Mouse (Mus musculus): ENCODE results near the gene Bud23. TPM values are rescaled to one million over a fixed set of nuclear protein-coding genes. Genes with fewer than 3 reads are reported as not detected.

The Bud23 gene
- total RNA-seq, 2 experiments from 2014 or later: 104 to 138 TPM

GRCm38 (mm10) chr5:135029007-135029854 is 35.5 kb downstream of the Bud23 start:
- ATAC-seq (replicated peaks; ENCODE audit: low FRiP score, low TSS enrichment, poor library complexity, severe bottlenecking): no peak; the same call in 1 of the 2 replicates

GRCm38 (mm10) chr5:135025899-135026298 is 38.9 kb downstream of the Bud23 start:
- no peak for ATAC-seq (replicated peaks; ENCODE audit: low FRiP score, low TSS enrichment, poor library complexity, severe bottlenecking)

- ATAC-seq (replicated peaks; ENCODE audit: low FRiP score, low TSS enrichment, poor library complexity, severe bottlenecking): no peak
Observed at GRCm38 (mm10) chr5:135024665-135025224, 40.0 kb downstream of the Bud23 start.

GRCm38 (mm10) chr5:135023344-135024173 is 41.2 kb downstream of the Bud23 start, which contains the start of gene Stx1a:
Gene Stx1a, plus strand, starts transcription at chr5:135023482.
- peak; percentile 67 for ATAC-seq (replicated peaks; ENCODE audit: low FRiP score, low TSS enrichment, poor library complexity, severe bottlenecking)

- no peak for ATAC-seq (replicated peaks; ENCODE audit: low FRiP score, low TSS enrichment, poor library complexity, severe bottlenecking)
Observed at GRCm38 (mm10) chr5:135021814-135022213, 42.9 kb downstream of the Bud23 start.

GRCm38 (mm10) chr5:135016224-135016759 is 48.5 kb downstream of the Bud23 start:
- ATAC-seq (replicated peaks; ENCODE audit: low FRiP score, low TSS enrichment, poor library complexity, severe bottlenecking): no peak

- peak; percentile 75 for ATAC-seq (replicated peaks; ENCODE audit: low FRiP score, low TSS enrichment, poor library complexity, severe bottlenecking)
Observed at GRCm38 (mm10) chr5:135015497-135015896, 49.3 kb downstream of the Bud23 start.

- no peak for ATAC-seq (replicated peaks; ENCODE audit: low FRiP score, low TSS enrichment, poor library complexity, severe bottlenecking)
Observed at GRCm38 (mm10) chr5:135012671-135013441, 51.9 kb downstream of the Bud23 start.

- no peak for ATAC-seq (replicated peaks; ENCODE audit: low FRiP score, low TSS enrichment, poor library complexity, severe bottlenecking)
Observed at GRCm38 (mm10) chr5:135011809-135012613, 52.7 kb downstream of the Bud23 start.

GRCm38 (mm10) chr5:135010841-135011743 is 53.7 kb downstream of the Bud23 start:
- no peak for ATAC-seq (replicated peaks; ENCODE audit: low FRiP score, low TSS enrichment, poor library complexity, severe bottlenecking)

- no peak for ATAC-seq (replicated peaks; ENCODE audit: low FRiP score, low TSS enrichment, poor library complexity, severe bottlenecking)
Observed at GRCm38 (mm10) chr5:135010320-135010709, 54.4 kb downstream of the Bud23 start.

- peak; percentile 59 for ATAC-seq (replicated peaks; ENCODE audit: low FRiP score, low TSS enrichment, poor library complexity, severe bottlenecking)
Observed at GRCm38 (mm10) chr5:135009590-135010319, 55.0 kb downstream of the Bud23 start.

- peak; percentile 80 for ATAC-seq (replicated peaks; ENCODE audit: low FRiP score, low TSS enrichment, poor library complexity, severe bottlenecking)
Observed at GRCm38 (mm10) chr5:135008671-135009589, 55.8 kb downstream of the Bud23 start, which contains the start of gene Abhd11. Gene Abhd11, plus strand, starts transcription at chr5:135009152.

GRCm38 (mm10) chr5:135007802-135008571 is 56.8 kb downstream of the Bud23 start:
- ATAC-seq (replicated peaks; ENCODE audit: low FRiP score, low TSS enrichment, poor library complexity, severe bottlenecking): no peak

Data from megakaryocyte-erythroid progenitor cell, adult 5-6 weeks (primary cell).